Mouse (Mus musculus) heart, postnatal 36 days (tissue): Measurements from ENCODE around the gene Mafg. TPM values are rescaled to one million over a fixed set of nuclear protein-coding genes. Genes with fewer than 3 reads are reported as not detected.
"Not testable (repeated sequence)": the region's sequence is repeated elsewhere in the genome, so short reads cannot be mapped to it uniquely, and the experiment has no call there.

Experiments
- DNase-seq, 2 experiments: peaks; one replicate each; pipeline ENCODE4 v3.0.0; 2021 to 2022
- intact Hi-C: fragments of 180-260 bp; cut with DNase I; formaldehyde crosslinking; loops from one replicate; pipeline ENCODE4 v1.15.1; 2025
- total RNA-seq, 2 experiments: library from RNA; stranded (reverse); gene quantifications; 2 replicates each; pipeline ENCODE4 v1.2.3; 2021

Gene Mafg
- total RNA-seq, 2 experiments from 2014 or later: 39.3 to 43.8 TPM

DNA sequence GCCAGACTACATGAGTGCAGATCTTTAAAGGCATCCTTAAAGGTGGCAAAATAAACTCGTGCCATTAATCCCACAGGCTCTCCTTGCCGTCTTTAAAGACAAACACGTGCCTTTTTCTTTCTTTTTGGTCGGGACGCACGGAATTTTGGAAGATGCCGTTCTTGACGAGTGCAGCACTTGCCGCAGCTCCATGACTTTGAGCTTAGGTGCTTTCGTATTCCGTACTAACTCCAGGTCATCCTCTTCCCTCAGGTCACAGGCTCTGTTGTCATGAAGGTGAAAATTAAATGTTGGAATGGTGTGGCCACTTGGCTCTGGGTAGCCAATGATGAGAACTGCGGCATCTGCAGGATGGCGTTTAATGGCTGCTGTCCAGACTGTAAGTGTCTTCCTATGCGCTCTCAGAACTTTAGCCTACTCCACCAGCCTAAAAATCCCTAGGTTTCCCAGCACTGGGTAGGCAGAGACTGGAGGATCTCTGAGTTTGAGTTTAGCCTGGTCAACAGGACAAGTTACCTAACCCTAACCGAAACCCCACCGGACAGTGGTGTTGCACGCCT is 34.3 kb downstream of the Mafg start:
- DNase-seq: no peak
- intact Hi-C loops: loop anchor here (2.0 kb wide), 1 partner anchor 16 kb away; no protein-coding TSS in a partner anchor

DNA sequence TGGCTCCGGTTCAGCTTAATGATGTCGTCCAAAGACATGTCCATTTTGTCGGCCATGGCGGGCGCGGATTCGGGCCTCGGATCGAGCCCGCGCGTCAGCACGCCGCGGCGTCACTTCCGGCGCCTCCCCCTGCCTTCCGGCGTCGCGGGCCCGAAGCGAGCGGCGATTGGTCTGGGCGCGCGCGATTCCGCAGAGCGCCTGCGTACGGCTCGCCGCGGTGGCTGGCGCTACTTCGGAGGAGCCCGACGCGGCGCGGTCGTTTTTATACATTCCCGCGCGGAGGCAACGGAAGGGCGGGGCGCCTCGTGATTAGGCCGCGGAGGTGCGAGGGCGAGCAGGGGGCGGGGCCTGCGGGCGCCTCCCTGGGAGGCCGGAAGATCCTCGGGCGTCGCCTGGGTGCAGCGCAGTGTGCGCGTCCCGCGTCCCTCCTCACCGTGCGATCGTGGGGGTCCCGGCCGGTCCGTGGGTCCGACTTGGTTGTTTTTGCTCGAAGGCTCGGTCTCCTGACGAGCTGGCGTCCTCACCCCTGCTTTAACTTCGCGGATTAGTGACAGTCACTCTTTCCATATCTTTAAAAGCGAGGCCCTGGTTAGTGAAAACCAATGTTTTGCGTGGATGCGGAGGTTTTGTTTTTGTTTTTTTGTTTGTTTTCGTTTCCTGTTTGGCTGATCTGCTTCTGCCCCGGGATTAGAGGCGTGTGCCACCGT is 35.0 kb downstream of the Mafg start, which contains the start of the genes Alyref and Anapc11:
Gene Alyref (minus strand): TSS at position 83 of the 707 bp plus-strand sequence.
Gene Anapc11 (plus strand): TSS at position 139 of the 707 bp plus-strand sequence.
- intact Hi-C loops: loop anchor here (2.0 kb wide), 1 partner anchor 16 kb away; no protein-coding TSS in a partner anchor
- peak; percentile 95 for DNase-seq

DNA sequence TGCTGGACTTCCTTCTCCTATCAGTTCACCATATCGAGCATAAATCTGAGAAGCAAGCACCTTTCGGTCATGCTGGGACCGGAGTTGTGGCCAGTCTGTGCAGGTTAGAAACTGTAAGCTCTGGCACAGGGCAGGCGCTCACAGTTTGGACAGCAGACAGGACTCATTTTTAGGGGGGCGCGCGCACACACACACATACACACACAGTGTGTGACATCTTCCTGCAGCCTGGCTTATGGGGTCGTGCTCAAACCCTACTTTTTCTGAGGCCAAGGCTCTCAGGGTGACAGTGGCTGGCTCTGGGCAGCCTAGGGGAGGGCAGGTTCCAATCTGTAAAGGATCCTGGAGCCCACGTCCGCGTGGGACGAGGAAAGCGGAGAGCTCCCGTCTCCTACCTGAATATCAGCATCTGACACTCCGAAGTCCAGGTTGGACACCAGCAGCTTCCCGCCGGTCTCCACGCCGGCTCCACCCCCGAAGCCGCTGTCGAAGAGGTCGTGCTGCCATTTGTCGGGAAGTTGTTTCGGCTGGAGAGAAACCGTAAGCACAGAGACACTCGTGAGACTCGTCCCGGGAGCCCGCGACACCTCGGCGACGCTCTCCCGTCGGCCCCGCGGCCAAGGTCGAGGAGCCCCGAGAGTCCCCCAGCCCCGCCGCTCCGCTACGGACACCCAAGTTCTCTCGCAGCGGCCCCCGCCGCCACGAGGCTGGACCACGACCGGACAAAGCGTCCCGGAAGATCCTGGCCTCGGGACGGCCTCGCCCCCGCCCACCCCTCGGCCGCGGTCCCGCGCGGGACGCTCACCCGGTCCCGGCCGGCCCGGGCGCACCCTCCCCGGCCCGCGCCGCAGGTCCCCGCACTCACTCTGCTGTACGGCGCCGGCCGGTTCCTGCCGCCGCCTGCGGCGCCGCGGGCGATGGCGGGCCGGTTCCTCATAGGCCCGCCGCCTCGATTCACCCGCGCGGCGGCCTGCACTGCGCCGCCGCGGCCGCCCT is 35.9 kb downstream of the Mafg start:
- DNase-seq: no peak
- intact Hi-C loops: loop anchor here (2.0 kb wide), 1 partner anchor 15 kb away; no protein-coding TSS in a partner anchor

DNA sequence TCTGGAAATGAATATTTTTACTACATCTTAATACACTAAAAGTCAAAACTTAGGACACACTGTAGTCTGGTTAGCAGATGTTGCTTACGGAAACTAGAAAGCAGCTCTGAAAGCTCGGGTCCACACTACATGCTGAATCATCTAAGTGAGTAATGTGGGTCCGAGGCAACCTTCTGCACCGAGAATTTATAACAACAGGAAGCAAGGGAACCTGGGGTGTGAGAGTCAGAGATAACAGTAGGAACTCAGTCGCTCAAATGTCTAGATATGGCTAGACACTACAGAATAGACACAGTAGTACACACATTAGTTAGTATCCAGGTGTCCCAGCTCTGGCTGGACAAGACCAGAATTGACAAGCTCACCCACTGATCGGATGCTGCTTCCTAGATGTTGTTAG is 44.9 kb downstream of the Mafg start:
- intact Hi-C loops: no loop called here
- DNase-seq: no peak

DNA sequence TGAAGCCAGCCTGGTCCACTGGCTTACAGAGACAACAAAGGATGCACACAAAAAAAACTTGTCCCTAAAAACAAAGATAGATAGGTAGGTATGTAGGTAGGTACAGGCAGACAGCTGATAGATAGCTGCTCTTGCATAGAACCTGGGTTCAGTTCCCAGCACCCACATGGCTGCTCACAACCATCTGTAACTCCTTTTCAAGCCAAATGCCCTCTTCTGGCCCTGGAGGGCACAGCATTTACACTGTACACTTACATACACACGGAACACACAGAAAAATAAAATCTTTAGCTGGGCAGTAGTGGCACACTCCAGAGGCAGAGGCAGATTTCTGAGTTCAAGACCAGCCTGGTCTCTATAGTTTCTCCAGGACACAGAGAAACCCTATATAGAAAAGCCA is 49.5 kb downstream of the Mafg start:
- DNase-seq: no peak
- intact Hi-C loops: loop anchor here (2.0 to 5.0 kb wide), 2 partner anchors 15 to 128 kb away; partner anchors contain the start of genes Alyref, Anapc11, Cenpx and Lrrc45

DNA sequence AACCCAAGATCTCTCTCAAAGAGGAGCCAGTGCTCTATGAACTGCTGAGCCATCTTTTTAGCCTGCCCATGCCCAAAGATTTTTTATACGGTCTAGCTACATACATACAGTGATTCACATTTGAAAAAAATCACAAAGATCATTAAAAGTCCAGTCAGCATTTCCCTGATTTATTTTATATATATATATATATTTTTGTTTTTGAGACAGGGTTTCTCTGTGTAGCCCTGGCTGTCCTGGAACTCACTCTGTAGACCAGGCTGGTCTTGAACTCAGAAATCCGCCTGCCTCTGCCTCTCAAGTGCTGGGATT is 50.5 kb downstream of the Mafg start:
- DNase-seq: not testable (repeated sequence)
- intact Hi-C loops: loop anchor here (2.0 to 5.0 kb wide), 2 partner anchors 16 to 129 kb away; partner anchors contain the start of genes Alyref, Anapc11, Cenpx and Lrrc45

DNA sequence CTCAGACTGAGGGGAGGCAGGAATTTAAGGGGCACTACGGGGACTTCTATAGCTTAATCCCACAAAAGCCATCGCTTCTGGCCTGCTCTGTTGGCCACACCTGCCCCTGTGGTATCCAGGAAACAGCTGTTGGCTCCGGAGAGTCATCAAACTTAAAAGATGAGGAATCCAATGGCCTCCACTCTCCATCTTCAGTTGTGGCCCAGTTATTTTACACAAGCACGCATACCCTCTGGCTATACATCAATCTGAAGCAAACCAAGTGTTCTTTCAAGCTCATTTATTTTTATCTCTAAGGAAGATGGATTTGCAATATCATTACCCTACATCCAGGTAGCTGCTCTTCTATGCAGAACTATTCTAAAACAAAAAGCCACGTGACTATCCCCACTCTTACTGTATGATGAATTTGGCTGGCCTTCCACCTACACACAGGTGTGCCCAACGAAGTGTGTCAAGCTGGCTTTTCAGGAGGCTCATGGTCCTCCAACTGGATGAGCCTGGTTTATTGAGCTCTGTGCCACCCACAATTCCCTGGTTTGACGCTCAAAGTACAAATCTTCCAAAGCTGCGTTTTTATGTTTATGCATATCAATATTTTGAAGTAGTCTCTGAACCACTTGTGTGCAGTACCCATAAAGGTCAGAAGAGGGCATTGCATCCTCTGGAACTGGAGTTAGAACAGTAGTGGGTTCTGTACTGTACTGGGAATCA is 51.0 kb downstream of the Mafg start:
- DNase-seq: peak; percentile 35 to 41

DNA sequence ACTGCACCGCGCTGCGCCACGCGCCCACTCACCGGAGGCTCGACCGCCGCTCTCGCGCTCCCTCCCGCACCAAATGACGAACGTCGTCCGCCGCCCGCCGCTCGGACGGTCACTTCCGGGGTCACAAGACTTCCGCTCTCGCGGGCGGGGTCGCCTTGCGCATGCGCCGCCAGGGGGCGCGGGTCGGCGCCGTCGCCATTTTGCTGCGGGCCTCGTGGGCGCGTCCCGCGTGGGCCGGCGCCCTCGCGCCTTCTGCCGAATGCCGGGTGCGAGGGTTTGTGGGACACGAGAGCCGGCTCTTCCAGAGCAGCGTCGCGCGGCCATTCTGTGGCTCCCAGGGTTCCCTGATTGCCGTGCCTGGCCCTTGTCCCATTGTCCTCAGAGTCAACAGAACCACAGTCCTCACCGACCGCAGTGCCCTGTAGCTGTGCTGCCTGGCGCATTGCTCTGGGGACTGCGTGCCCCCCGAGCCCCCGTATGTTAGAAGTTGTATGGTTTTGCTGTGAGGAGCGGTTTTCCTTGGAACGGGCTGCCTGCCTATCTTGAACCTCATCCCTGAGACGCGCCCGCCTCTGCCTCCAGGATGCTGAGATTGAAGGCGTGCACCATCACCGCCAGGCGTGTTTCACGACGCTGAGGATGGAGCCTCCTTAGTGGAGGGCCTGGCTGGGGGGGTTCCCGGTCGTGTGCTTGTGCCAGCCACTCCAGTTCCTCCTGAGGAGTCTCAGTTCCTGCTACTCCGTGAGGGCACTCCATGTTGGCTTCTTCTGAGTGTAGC is 51.7 kb downstream of the Mafg start, which contains the start of gene Arhgdia:
Gene Arhgdia (minus strand): TSS at position 135 of the 778 bp plus-strand sequence.
- intact Hi-C loops: loop anchor here (1.0 to 5.0 kb wide), 3 partner anchors 8 to 131 kb away; partner anchors contain the start of genes Alyref, Anapc11, Cenpx and Lrrc45
- DNase-seq: peak; percentile 90 to 93

More for the DNA sequence above, 51.0 kb downstream of the Mafg start:
- intact Hi-C loops: loop anchor here (2.0 to 5.0 kb wide), 2 partner anchors 16 to 130 kb away; partner anchors contain the start of genes Alyref, Anapc11, Cenpx and Lrrc45

DNA sequence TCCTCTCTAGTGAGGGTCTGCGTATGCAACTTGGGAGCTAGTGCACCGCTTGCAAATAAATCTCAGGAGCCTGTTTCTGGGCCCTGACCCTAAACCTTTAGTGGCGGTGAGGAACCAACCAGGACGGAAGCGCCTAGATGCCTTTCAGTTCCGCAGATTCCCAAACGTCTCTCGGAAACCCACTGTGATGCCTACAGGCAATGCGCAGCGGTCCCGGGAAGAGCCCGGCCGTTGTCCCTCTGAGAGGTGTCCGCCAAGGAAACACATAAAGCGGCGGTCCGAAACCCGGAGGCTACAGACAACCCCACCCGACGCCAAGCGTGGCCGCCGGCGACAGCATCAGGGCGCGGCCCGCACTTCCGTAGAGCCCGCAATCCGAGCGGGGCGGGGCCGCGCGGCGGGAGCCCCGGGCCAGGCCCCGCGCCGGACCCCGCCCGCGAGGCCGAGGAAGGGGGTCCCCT is 52.5 kb downstream of the Mafg start:
- intact Hi-C loops: loop anchor here (1.0 to 5.0 kb wide), 2 partner anchors 8 to 131 kb away; partner anchors contain the start of genes Cenpx, Lrrc45 and P4hb
- peak; percentile 57 to 71 for DNase-seq

DNA sequence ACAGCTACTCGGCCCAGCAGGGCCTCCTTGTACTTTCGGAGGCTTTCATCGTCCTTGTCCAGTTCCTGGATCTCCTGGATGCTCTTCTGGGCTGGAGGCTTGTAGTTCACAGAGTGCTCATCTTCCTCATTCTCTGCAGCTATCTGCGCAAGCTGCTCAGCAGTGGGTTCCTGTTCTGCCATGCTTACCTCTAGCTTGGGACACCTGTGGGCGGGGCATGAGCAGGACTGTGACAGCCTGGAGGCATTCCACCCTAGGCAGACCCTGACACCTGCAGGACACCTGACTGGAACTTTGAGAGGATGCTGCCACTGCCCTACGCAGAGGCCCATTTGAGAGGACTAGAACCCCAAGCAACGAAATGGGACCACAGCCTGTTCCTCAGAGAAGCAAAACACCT is 53.2 kb downstream of the Mafg start:
- peak in 1 of 2 experiments; percentile 16 for DNase-seq
- intact Hi-C loops: loop anchor here (5.0 kb wide), 1 partner anchor 132 kb away; the partner anchor contains the start of genes Cenpx and Lrrc45

DNA sequence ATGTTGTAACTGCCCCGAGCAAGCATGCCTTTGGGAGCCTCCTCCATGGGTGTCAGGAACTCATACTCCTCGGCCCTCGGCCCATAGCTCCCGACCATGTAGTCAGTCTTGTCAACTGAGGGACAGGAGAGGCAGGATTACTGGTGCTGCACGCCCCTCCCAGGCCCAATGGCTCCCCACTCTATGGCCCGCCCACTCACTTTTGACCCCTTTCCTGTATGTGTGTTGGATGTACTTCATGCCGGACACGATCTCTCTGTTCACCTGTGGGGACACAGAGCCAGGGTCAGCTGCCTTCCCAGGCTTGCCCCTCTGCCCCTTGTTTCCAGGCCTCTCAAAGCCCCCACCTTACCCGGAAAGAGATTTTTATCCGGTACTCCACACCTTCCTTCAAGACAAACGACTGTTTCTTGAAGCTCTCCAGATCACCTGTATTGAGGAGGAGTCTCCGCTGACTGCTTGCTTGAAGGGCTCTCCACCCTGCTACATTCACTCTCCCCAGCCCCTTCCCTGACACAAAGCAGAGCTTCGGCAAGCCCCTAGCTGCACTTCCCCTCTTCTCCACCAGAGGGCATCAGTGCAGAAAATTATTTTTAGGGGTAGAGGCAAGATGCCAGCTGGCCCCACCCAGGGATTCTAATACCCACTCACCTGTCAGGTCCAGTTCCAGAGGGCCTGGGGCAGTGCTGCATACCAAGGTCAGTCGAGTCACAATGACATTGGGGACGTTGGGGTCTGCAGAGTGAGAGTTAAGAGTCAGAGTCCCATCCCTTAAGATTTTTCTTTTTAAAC is 53.9 kb downstream of the Mafg start:
- intact Hi-C loops: loop anchor here (5.0 kb wide), 1 partner anchor 133 kb away; the partner anchor contains the start of genes Cenpx and Lrrc45
- DNase-seq: peak; percentile 81 to 83

DNA sequence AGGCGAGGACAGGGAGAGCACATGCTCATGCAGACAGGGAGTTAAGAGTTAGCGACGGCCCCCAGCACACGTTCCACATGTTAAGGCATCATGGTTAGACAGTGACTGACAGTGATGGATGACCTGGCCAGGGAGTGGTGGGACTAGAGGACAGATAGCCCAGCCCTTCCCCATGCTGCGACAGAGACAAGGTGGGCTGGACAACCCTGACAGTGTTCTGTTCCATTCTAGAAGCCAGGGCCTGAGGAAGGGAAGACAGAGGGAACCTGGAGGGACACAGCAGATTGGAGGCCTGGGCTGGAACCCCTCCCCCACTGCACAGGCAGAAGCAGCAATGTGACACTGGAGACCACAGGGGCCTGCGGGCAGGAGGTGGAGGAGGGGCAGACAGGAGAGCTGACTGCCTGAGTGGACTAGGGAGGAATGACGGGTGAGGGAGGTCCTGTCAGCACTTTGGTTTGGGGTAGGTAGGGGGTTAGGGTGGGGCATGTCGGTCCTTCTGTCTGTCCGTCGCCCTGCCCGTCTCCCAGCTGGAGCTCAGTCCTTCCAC is 54.6 kb downstream of the Mafg start:
- intact Hi-C loops: no loop called here
- DNase-seq: no peak

DNA sequence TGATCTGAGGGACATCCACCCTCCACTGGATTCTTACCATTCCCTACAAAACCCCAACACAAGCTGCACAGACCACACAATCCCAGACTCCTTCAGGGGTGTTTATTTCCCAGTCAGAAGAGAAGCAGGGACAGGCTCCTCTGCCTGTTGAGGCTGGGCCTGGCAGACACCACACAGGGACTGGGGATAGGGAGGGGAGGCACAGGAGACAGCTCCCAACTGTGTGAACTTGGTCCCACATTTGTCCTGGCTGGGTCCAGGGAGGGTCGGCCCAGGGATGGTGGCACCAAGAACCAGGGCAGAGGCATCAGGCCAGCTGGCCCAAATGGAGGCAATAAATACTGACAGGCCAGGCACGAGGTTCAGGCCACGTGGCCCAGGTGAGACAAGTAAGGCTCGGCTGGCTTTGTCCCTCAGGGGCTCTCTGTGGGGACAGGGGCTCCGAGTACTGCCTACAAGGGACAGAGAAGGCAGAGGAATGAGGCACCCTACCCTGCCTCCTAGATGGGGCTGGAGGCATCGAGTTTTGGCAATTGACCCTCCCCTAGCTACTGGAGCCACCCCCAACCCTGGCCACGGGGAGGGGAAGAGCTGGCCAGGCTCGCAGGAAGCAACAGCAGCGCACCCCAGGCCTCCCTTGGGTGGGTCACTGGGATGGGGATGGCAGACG is 55.2 kb downstream of the Mafg start:
- intact Hi-C loops: no loop called here
- DNase-seq: no peak

DNA sequence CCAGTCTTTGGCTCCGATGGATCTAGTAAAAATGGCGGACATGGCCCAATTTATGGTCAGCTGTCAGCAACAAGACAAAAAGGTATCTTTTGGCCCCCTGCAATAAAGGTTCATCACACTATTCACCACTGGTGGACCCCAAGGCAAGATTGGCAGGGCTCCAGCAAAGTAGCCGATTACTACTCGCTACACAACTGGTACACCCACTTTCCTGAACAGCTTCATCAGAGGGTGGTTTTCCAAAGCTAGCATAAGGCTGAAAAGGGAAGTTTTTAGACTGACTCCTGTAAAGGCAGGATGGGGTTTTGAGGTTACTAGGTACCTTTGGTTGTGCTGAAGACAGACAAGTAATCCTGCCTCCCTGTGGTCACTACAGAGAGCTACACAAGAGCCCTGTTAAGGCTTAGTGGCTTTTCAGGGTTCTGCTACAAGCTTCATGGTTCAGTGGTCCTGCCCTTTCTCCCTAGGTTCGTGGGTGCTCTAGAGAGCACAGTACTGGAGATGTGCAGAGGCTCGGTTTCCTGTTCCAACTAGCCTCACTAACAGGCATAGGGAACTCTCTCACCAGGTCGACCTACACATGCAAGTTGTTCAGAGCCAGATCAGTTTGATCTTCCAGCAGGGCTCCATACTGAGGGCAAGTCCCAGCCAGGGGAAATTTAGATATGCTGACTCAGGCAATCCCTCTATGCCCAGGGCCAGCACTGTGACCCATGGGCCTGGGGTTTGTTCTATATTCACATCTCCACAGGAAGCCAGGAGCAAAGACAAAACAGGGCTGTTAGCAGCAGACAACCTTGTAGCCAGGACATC is 56.0 kb downstream of the Mafg start:
- intact Hi-C loops: loop anchor here (1.0 kb wide), 1 partner anchor 62 kb away; no protein-coding TSS in a partner anchor
- DNase-seq: peak in 1 of 2 experiments; percentile 28

DNA sequence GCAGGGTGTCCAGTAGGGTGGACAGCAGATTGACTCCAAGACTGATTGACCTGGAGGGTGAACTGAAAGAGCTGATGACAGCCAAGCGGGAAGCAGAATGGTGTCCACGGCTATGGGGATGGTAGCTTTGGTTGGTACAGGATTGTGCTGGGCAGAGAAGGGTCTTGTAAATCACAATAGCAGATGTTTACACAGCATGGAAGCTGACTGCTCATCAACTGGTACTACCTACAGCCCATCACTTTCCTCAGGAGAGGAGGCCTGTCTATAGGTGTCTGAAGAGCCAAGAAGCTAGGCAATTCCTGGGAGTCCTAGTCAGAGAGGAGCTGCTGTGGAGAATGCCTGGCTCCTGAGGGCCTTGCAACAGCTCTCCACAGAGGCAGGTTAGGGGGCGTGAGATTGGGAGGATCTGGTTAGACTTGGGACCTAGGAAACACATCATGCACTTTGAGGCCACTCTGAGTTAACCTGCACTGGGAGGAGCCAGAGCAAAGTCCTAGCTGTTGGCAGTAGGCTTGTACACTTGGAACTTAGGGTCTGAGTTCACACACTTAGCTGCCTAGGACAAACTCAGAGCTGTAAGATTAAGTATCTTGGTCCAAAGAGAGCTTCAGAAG is 56.9 kb downstream of the Mafg start:
- intact Hi-C loops: no loop called here
- DNase-seq: no peak
